Mouse (Mus musculus) megakaryocyte, embryonic 14.5 days (primary cell): ENCODE measurements at regions not wholly inside any gene's neighbourhood (a gene's known extent, or its start where the extent isn't known, plus 50 kb on each side); places are given as distances from the start of the nearest gene placed in this dataset.

Experiments
- FLI1 ChIP-seq: IDR thresholded peaks from 2 replicates; pipeline ENCODE4 v1.6.1; 2012; ENCODE audit warnings: low read length, inconsistent platforms, mixed read lengths
- GATA1 ChIP-seq: IDR thresholded peaks from 3 replicates; pipeline ENCODE4 v1.6.1; 2012; ENCODE audit warnings: mixed read lengths, low read length, inconsistent platforms, borderline replicate concordance

GRCm38 (mm10) chr11:113147535-113148197, 365.6 kb downstream of the Sox9 start:
- no peak for TF ChIP-seq GATA1
- no peak for TF ChIP-seq FLI1
